Mouse (Mus musculus): ENCODE measurements around the gene Adora1. TPM values are rescaled to one million over a fixed set of nuclear protein-coding genes. Genes with fewer than 3 reads are reported as not detected.

The Adora1 gene
- total and polyA plus RNA-seq, 3 experiments: not detected

GRCm38 (mm10) chr1:134204230-134204629, 31.0 kb downstream of the Adora1 start:
- H3K36me3 ChIP-seq (ENCODE audit: control insufficient read depth in 1 of 2, insufficient read depth in 2 of 2, low read length in 2 of 2): peaks cover 0 to 13% of the 10 kb centered on the region in 2 experiments; a peak in 2 of 4 replicates
- TF ChIP-seq CHD1 (IDR thresholded peaks at IDR 0.05; ENCODE audit: low read depth, low read length) (no peak), SMC3 (IDR thresholded peaks at IDR 0.05; ENCODE audit: low read depth, low read length) (no peak), USF2 (IDR thresholded peaks at IDR 0.05; ENCODE audit: borderline replicate concordance in 1 of 2, insufficient read depth in 1 of 2, low read depth in 1 of 2, low read length in 2 of 2) (no peak), MXI1 (IDR thresholded peaks at IDR 0.05; ENCODE audit: low read depth, low read length) (no peak)
- H3K4me1 ChIP-seq (ENCODE audit: control insufficient read depth in 1 of 2, insufficient read depth in 2 of 2, low read length in 2 of 2): peaks cover 0 to 16% of the 10 kb centered on the region in 2 experiments; a peak in 2 of 4 replicates
- no peak overlapping the region for H3K9ac ChIP-seq (ENCODE audit: control insufficient read depth, low read depth, low read length, poor library complexity, severe bottlenecking)
- no peaks in the 10 kb centered on the region for H3K27me3 ChIP-seq (ENCODE audit: control insufficient read depth in 1 of 2, insufficient read depth in 2 of 2, low read length in 2 of 2)
- no peaks in the 10 kb centered on the region for H3K79me2 ChIP-seq (ENCODE audit: control insufficient read depth, insufficient read depth, low read length, poor library complexity)
- no peak overlapping the region for H3K27ac ChIP-seq (ENCODE audit: control insufficient read depth, low read depth, low read length)
- H3K4me3 ChIP-seq (ENCODE audit: control insufficient read depth in 1 of 2, insufficient read depth in 1 of 2, low read depth in 2 of 2, low read length in 2 of 2): no peak overlapping the region
- no peaks in the 10 kb centered on the region for H3K9me3 ChIP-seq (replicated peaks; ENCODE audit: insufficient read depth, low read length)
- no peak for DNase-seq (ENCODE audit: low read depth, low spot score)

- DNase-seq (ENCODE audit: low read depth, low spot score): peak; percentile 54
- H3K4me3 ChIP-seq (ENCODE audit: control insufficient read depth in 1 of 2, insufficient read depth in 1 of 2, low read depth in 2 of 2, low read length in 2 of 2): no peak overlapping the region
- no peak overlapping the region for H3K9ac ChIP-seq (ENCODE audit: control insufficient read depth, low read depth, low read length, poor library complexity, severe bottlenecking)
- no peaks in the 10 kb centered on the region for H3K79me2 ChIP-seq (ENCODE audit: control insufficient read depth, insufficient read depth, low read length, poor library complexity)
- peaks cover 0 to 13% of the 10 kb centered on the region in 2 experiments; a peak in 2 of 4 replicates for H3K36me3 ChIP-seq (ENCODE audit: control insufficient read depth in 1 of 2, insufficient read depth in 2 of 2, low read length in 2 of 2)
- TF ChIP-seq SMC3 (IDR thresholded peaks at IDR 0.05; ENCODE audit: low read depth, low read length): peak; percentile 76
- no peak for TF ChIP-seq ELF1 (IDR thresholded peaks at IDR 0.05; ENCODE audit: low read depth, low read length)
- TF ChIP-seq JUND (IDR thresholded peaks at IDR 0.05; ENCODE audit: low read depth, low read length): no peak
- TF ChIP-seq CHD2 (IDR thresholded peaks at IDR 0.05; ENCODE audit: low read length): no peak
- no peak for TF ChIP-seq HCFC1 (IDR thresholded peaks at IDR 0.05; ENCODE audit: low read depth, low read length)
- peak; percentile 70 to 82 (median 82) for TF ChIP-seq CTCF (IDR thresholded peaks at IDR 0.05 in 2 of 3, conservative IDR thresholded peaks at IDR 0.05 in 1 of 3; ENCODE audit: control insufficient read depth in 1 of 3, insufficient read depth in 1 of 3, low read depth in 2 of 3, low read length in 3 of 3, poor library complexity in 1 of 3, severe bottlenecking in 1 of 3)
- TF ChIP-seq MAX (IDR thresholded peaks at IDR 0.05; ENCODE audit: low read length): no peak
- no peak for TF ChIP-seq MEF2A (IDR thresholded peaks at IDR 0.05; ENCODE audit: extremely low read depth, insufficient replicate concordance, low read depth, low read length, poor library complexity, severe bottlenecking)
- TF ChIP-seq UBTF (IDR thresholded peaks at IDR 0.05; ENCODE audit: borderline replicate concordance, insufficient read depth, low read depth, low read length): no peak
- peak; percentile 26 for TF ChIP-seq RAD21 (IDR thresholded peaks at IDR 0.05; ENCODE audit: low read depth, low read length)
- TF ChIP-seq ZC3H11A (IDR thresholded peaks at IDR 0.05; ENCODE audit: low read depth, low read length): peak; percentile 13; the same call in 1 of the 2 replicates
- no peak for TF ChIP-seq SIN3A (IDR thresholded peaks at IDR 0.05; ENCODE audit: low read length)
- no peak for TF ChIP-seq POLR2AphosphoS5 (IDR thresholded peaks at IDR 0.05; ENCODE audit: borderline replicate concordance, low read depth, low read length)
- no peak for TF ChIP-seq RCOR1 (IDR thresholded peaks at IDR 0.05; ENCODE audit: low read depth, low read length)
- TF ChIP-seq E2F4 (IDR thresholded peaks at IDR 0.05; ENCODE audit: borderline replicate concordance, low read depth, low read length): no peak
- TF ChIP-seq ETS1 (IDR thresholded peaks at IDR 0.05; ENCODE audit: low read depth, low read length): no peak
- no peak for TF ChIP-seq TCF12 (IDR thresholded peaks at IDR 0.05; ENCODE audit: low read depth, low read length)
- no peak for TF ChIP-seq POLR2A (IDR thresholded peaks at IDR 0.05; ENCODE audit: control insufficient read depth in 1 of 2, insufficient read depth in 1 of 2, low read depth in 1 of 2, low read length in 2 of 2, poor library complexity in 1 of 2)
- TF ChIP-seq MXI1 (IDR thresholded peaks at IDR 0.05; ENCODE audit: low read depth, low read length): no peak
- no peak for TF ChIP-seq TBP (IDR thresholded peaks at IDR 0.05; ENCODE audit: low read depth, low read length)
- no peaks in the 10 kb centered on the region for H3K27me3 ChIP-seq (ENCODE audit: control insufficient read depth in 1 of 2, insufficient read depth in 2 of 2, low read length in 2 of 2)
- no peaks in the 10 kb centered on the region for H3K9me3 ChIP-seq (replicated peaks; ENCODE audit: insufficient read depth, low read length)
- no peak overlapping the region for H3K27ac ChIP-seq (ENCODE audit: control insufficient read depth, low read depth, low read length)
- H3K4me1 ChIP-seq (ENCODE audit: control insufficient read depth in 1 of 2, insufficient read depth in 2 of 2, low read length in 2 of 2): peaks cover 0 to 16% of the 10 kb centered on the region in 2 experiments; a peak in 2 of 4 replicates
Measured at GRCm38 (mm10) chr1:134201751-134202420, 33.3 kb downstream of the Adora1 start.
